15 mouse cellular contexts compared by ENCODE assay signal in genomic region chr16:35634971-35635370, GRCm38 (mm10).
"Had no signal": no experiment of that assay in that cellular context is flagged by ENCODE, and none has a peak within 500 bp of the region (broad histone marks: within the 10 kb centered on the region; RNA-seq: fewer than 3 reads in every experiment).

No protein-coding gene starts in this region.

- H3K27me3 ChIP-seq: neural tube, embryonic 13.5 days; neural tube, embryonic 15.5 days; stomach, embryonic 15.5 days had no signal

- DNase-seq: retina, postnatal 1 day; right cerebral cortex, adult 18-20 months; right cerebral cortex, postnatal 14 days; right cerebral cortex, postnatal 25 days; right cerebral cortex, postnatal 4 days; spleen, adult 18-20 months; thymus, adult 18-20 months; thymus, adult 2 months; thymus, postnatal 14 days; thymus, postnatal 25 days; thymus, postnatal 36 days; thymus, postnatal 4 days had no signal

- H3K27ac ChIP-seq: neural tube, embryonic 13.5 days; neural tube, embryonic 15.5 days; stomach, embryonic 15.5 days had no signal

- H3K4me2 ChIP-seq: neural tube, embryonic 13.5 days; neural tube, embryonic 15.5 days; stomach, embryonic 15.5 days had no signal

- H3K9ac ChIP-seq: neural tube, embryonic 13.5 days; neural tube, embryonic 15.5 days; stomach, embryonic 15.5 days had no signal

- H3K9me3 ChIP-seq: neural tube, embryonic 13.5 days; neural tube, embryonic 15.5 days; stomach, embryonic 15.5 days had no signal

- H3K4me3 ChIP-seq: neural tube, embryonic 13.5 days; neural tube, embryonic 15.5 days; stomach, embryonic 15.5 days had no signal

- H3K36me3 ChIP-seq: neural tube, embryonic 15.5 days; stomach, embryonic 15.5 days had no signal
